Mouse (Mus musculus): ENCODE data around the gene Cish.

DNA sequence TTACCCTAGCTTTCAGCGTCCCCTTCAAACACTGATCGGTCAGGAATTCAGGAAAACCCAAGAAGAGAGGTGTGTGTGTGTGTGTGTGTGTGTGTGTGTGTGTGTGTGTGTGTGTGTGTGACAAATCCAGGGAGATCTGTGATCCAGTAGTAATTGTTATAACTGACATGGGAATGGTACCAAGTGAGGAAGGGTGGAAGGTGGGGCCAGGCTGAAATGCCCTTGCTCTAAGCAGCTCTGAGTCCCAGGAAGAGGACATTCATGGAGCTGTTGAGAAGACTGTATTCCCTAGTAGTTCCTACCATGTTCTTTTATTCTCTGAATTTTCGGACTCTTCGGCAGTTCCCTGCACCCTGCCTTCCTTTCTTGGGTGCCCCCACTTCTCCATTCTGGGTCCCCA, 1.8 kb downstream of the Cish start:
- TF ChIP-seq POLR2AphosphoS2 (IDR thresholded peaks at IDR 0.05; ENCODE audit: low read length) (no peak), POLR2A (IDR thresholded peaks at IDR 0.05; ENCODE audit: control insufficient read depth in 1 of 2, insufficient read depth in 1 of 2, low read depth in 1 of 2, low read length in 2 of 2, poor library complexity in 1 of 2) (0 out of 4 replicates have a peak, but pooled peaks of 1 of the 2 experiments have one; percentile 26), CTCF (IDR thresholded peaks at IDR 0.05 in 2 of 3, conservative IDR thresholded peaks at IDR 0.05 in 1 of 3; ENCODE audit: control insufficient read depth in 1 of 3, insufficient read depth in 1 of 3, low read depth in 2 of 3, low read length in 3 of 3, poor library complexity in 1 of 3, severe bottlenecking in 1 of 3) (no peak), ELF1 (IDR thresholded peaks at IDR 0.05; ENCODE audit: low read depth, low read length) (no peak), EP300 (IDR thresholded peaks at IDR 0.05; ENCODE audit: low read depth in 1 of 2, low read length in 2 of 2) (no peak), CHD1 (IDR thresholded peaks at IDR 0.05; ENCODE audit: low read depth, low read length) (no peak), GABPA (IDR thresholded peaks at IDR 0.05; ENCODE audit: low read depth, low read length) (no peak), ZNF384 (IDR thresholded peaks at IDR 0.05; ENCODE audit: low read depth, low read length) (no peak)
